Comparison of ENCODE assay signal across 14 mouse cellular contexts in genomic region chr4:63580078-63580477, GRCm38 (mm10). TPM values are rescaled to one million over a fixed set of nuclear protein-coding genes. Genes with fewer than 3 reads are reported as not detected.
DNase-seq lines count a peak whose midpoint lies in the region; ATAC-seq lines count a peak whose summit lies in the region.
"Had no signal": no experiment of that assay in that cellular context is flagged by ENCODE, and none has a peak within 500 bp of the region (broad histone marks: within the 10 kb centered on the region; RNA-seq: fewer than 3 reads in every experiment).

No protein-coding gene starts in this region.

- H3K9me3 ChIP-seq in forebrain, embryonic 12.5 days: no peaks in the 10 kb centered on the region
- H3K9me3 ChIP-seq in limb, embryonic 11.5 days (ENCODE audit: control insufficient read depth, low read length): peaks cover 4% of the 10 kb centered on the region; the same call in 1 of the 2 replicates
- H3K9me3 ChIP-seq in neural tube, embryonic 12.5 days: no peaks in the 10 kb centered on the region

- H3K27me3 ChIP-seq in forebrain, embryonic 12.5 days: no peaks in the 10 kb centered on the region
- no peaks in the 10 kb centered on the region for H3K27me3 ChIP-seq in limb, embryonic 11.5 days (ENCODE audit: control insufficient read depth, insufficient read depth, low read length)
- H3K27me3 ChIP-seq in neural tube, embryonic 12.5 days (replicated peaks): no peaks in the 10 kb centered on the region

- no peaks in the 10 kb centered on the region for H3K36me3 ChIP-seq in forebrain, embryonic 12.5 days (replicated peaks)
- peaks cover 4% of the 10 kb centered on the region; the same call in 1 of the 2 replicates for H3K36me3 ChIP-seq in limb, embryonic 11.5 days (ENCODE audit: control insufficient read depth, insufficient read depth, low read length)
- no peaks in the 10 kb centered on the region for H3K36me3 ChIP-seq in neural tube, embryonic 12.5 days

- H3K4me1 ChIP-seq in forebrain, embryonic 12.5 days: peaks cover 10% of the 10 kb centered on the region
- peaks cover 20% of the 10 kb centered on the region for H3K4me1 ChIP-seq in limb, embryonic 11.5 days (ENCODE audit: control insufficient read depth, insufficient read depth, low read length)
- peaks cover 8% of the 10 kb centered on the region for H3K4me1 ChIP-seq in neural tube, embryonic 12.5 days

- WGBS in forebrain, embryonic 12.5 days: 26% methylated on average over 6 of the region's 6 CpGs
- 56% methylated on average over 6 of the region's 6 CpGs for WGBS in limb, embryonic 11.5 days
- WGBS in neural tube, embryonic 12.5 days: 26% methylated on average over 6 of the region's 6 CpGs

- H3K4me2 ChIP-seq in forebrain, embryonic 12.5 days: no peak overlapping the region
- H3K4me2 ChIP-seq in limb, embryonic 11.5 days (ENCODE audit: low read depth, severe bottlenecking): no peak overlapping the region
- H3K4me2 ChIP-seq in neural tube, embryonic 12.5 days (replicated peaks): no peak overlapping the region

- H3K9ac ChIP-seq in forebrain, embryonic 12.5 days: no peak overlapping the region
- H3K9ac ChIP-seq in limb, embryonic 11.5 days (ENCODE audit: low read length): no peak overlapping the region
- H3K9ac ChIP-seq in neural tube, embryonic 12.5 days: no peak overlapping the region

- DNase-seq in embryo, embryonic 10 days (ENCODE audit: low spot score): peak; percentile 80
- DNase-seq in limb, embryonic 11.5 days (ENCODE audit: low spot score): peak; percentile 43
- DNase-seq in cerebellum, adult 9-11 months: no peak
- DNase-seq in heart, adult 8-10 months (ENCODE audit: low spot score): no peak
- DNase-seq in thymus, postnatal 25 days: no peak
- DNase-seq: adrenal gland, postnatal 14 days; cerebellum, postnatal 10 days; liver; thymus, postnatal 14 days had no signal

- peak; percentile 74 for ATAC-seq in forebrain, embryonic 12.5 days (ENCODE audit: low FRiP score)
- no peak; the same call in 1 of the 2 replicates for ATAC-seq in limb, embryonic 11.5 days (ENCODE audit: insufficient number of reproducible peaks, low FRiP score, low TSS enrichment, low read depth)
- peak; percentile 83 for ATAC-seq in neural tube, embryonic 12.5 days (ENCODE audit: low FRiP score, low read depth)

- H3K4me3 ChIP-seq in forebrain, embryonic 12.5 days (replicated peaks): no peak overlapping the region
- H3K4me3 ChIP-seq in limb, embryonic 11.5 days (ENCODE audit: low read depth, low read length): no peak overlapping the region
- no peak overlapping the region for H3K4me3 ChIP-seq in neural tube, embryonic 12.5 days

- H3K27ac ChIP-seq in forebrain, embryonic 12.5 days: peak overlapping the region; percentile 47
- H3K27ac ChIP-seq in limb, embryonic 11.5 days (replicated peaks; ENCODE audit: low read depth, low read length): peak overlapping the region; percentile 52; the same call in 1 of the 2 replicates
- H3K27ac ChIP-seq in neural tube, embryonic 12.5 days: no peak overlapping the region

RNA-seq across cellular contexts. Expression of gene Tmem268, which starts 21.5 kb away (rescaled TPM):
- polyA plus RNA-seq in forebrain, embryonic 12.5 days (2016; fragmentation: Nextera tagmentation; extraction: Ambion mirVana): 6.6 and 7.3 TPM in 2 replicates
- 10.4 and 10.8 TPM in 2 replicates for polyA plus RNA-seq in limb, embryonic 11.5 days (2014; fragmentation: Nextera tagmentation; extraction: Ambion mirVana)
- polyA plus RNA-seq in neural tube, embryonic 12.5 days (2016; fragmentation: Nextera tagmentation; extraction: Ambion mirVana): 3.8 and 4.2 TPM in 2 replicates
- total RNA-seq in heart, adult 8-10 months (2022): 10 to 100 TPM in 3 of 4 experiments, 1 to 10 TPM in 1; 8.0 to 16.2 (median 12.7) TPM

RNA-seq across cellular contexts. Expression of gene Gm11213, which starts 25.0 kb away (rescaled TPM):
- polyA plus RNA-seq in forebrain, embryonic 12.5 days (2016; fragmentation: Nextera tagmentation; extraction: Ambion mirVana): not detected in 2 replicates
- not detected in 2 replicates for polyA plus RNA-seq in limb, embryonic 11.5 days (2014; fragmentation: Nextera tagmentation; extraction: Ambion mirVana)
- not detected in 2 replicates for polyA plus RNA-seq in neural tube, embryonic 12.5 days (2016; fragmentation: Nextera tagmentation; extraction: Ambion mirVana)
- not detected for total RNA-seq in heart, adult 8-10 months (2022)
- total RNA-seq: adrenal gland, postnatal 14 days; G1E; heart, postnatal 25 days; megakaryocyte progenitor cell, adult 5-6 weeks had no signal
- polyA plus RNA-seq: G1E had no signal

RNA-seq across cellular contexts. Expression of gene Atp6v1g1, which starts 35.5 kb away (rescaled TPM):
- polyA plus RNA-seq in forebrain, embryonic 12.5 days (2016; fragmentation: Nextera tagmentation; extraction: Ambion mirVana): 341 and 346 TPM in 2 replicates
- 277 and 294 TPM in 2 replicates for polyA plus RNA-seq in limb, embryonic 11.5 days (2014; fragmentation: Nextera tagmentation; extraction: Ambion mirVana)
- 423 and 429 TPM in 2 replicates for polyA plus RNA-seq in neural tube, embryonic 12.5 days (2016; fragmentation: Nextera tagmentation; extraction: Ambion mirVana)
- total RNA-seq in heart, adult 8-10 months (2022): 100 to 1,000 TPM; 146 to 168 (median 149) TPM

RNA-seq across cellular contexts. Expression of gene Tex48, which starts 42.1 kb away (rescaled TPM):
- polyA plus RNA-seq in forebrain, embryonic 12.5 days (2016; fragmentation: Nextera tagmentation; extraction: Ambion mirVana): not detected in 2 replicates
- not detected in 2 replicates for polyA plus RNA-seq in limb, embryonic 11.5 days (2014; fragmentation: Nextera tagmentation; extraction: Ambion mirVana)
- not detected in 2 replicates for polyA plus RNA-seq in neural tube, embryonic 12.5 days (2016; fragmentation: Nextera tagmentation; extraction: Ambion mirVana)
- not detected for total RNA-seq in heart, adult 8-10 months (2022)
- total RNA-seq: adrenal gland, postnatal 14 days; G1E; heart, postnatal 25 days; megakaryocyte progenitor cell, adult 5-6 weeks had no signal
- polyA plus RNA-seq: G1E had no signal

Comparison
In these comparisons a context has a peak if more than half of its experiments do, and no peak if none do; other contexts are left out.
1. DNase-seq: peak in embryo, embryonic 10 days (single experiment) and limb, embryonic 11.5 days (single experiment); none in cerebellum, adult 9-11 months (single experiment), heart, adult 8-10 months (single experiment) and thymus, postnatal 25 days (single experiment).